Mouse (Mus musculus) liver, embryonic 14.5 days (tissue): ENCODE data around the gene Ubqln2. TPM values are rescaled to one million over a fixed set of nuclear protein-coding genes. Genes with fewer than 3 reads are reported as not detected.

Experiments used
- ATAC-seq: fragments of 200-750 bp; cut with Nextera tagmentation; 2 replicates; pipeline ENCODE4 v1.8.0; 2017; ENCODE audit warnings: moderate number of reproducible peaks, mild to moderate bottlenecking, moderate library complexity; ENCODE audit not compliant: insufficient read depth
- DNase-seq, 3 experiments: peaks; one replicate each; pipeline ENCODE4 v3.0.0-alpha.2; 2012 to 2013; ENCODE audit warnings: low read depth in 3 of 3, low spot score in 3 of 3
- H3K27ac ChIP-seq: fragments of 300-500 bp; sonication (generic); 2 replicates; pipeline ENCODE4 v1.5.1; 2014; ENCODE audit warnings: moderate library complexity, mild to moderate bottlenecking, control low read depth, inconsistent platforms
- H3K27me3 ChIP-seq: fragments of 300-500 bp; sonication (generic); 2 replicates; pipeline ENCODE4 v1.6.1; 2014; ENCODE audit warnings: mild to moderate bottlenecking, low read length, moderate library complexity; ENCODE audit not compliant: control insufficient read depth, insufficient read depth
- H3K36me3 ChIP-seq: fragments of 300-500 bp; sonication (generic); replicated peaks from 2 replicates; pipeline ENCODE4 v1.6.1; 2014; ENCODE audit warnings: low read depth; ENCODE audit not compliant: control insufficient read depth, insufficient read depth
- H3K4me1 ChIP-seq, 2 experiments: fragments of 200-500 bp in 1 of 2; fragments of 300-500 bp in 1 of 2; sonication (generic) in 1 of 2; replicated peaks; 2 replicates each; pipeline ENCODE4 v1.6.1; 2012 to 2014; ENCODE audit warnings: antibody characterized with exemption in 1 of 2, inconsistent platforms in 1 of 2, low read length in 1 of 2; ENCODE audit not compliant: control insufficient read depth in 2 of 2, insufficient read depth in 2 of 2
- H3K4me2 ChIP-seq: fragments of 300-500 bp; sonication (generic); 2 replicates; pipeline ENCODE4 v1.6.1; 2014; ENCODE audit warnings: low read depth, mild to moderate bottlenecking, control low read depth, moderate library complexity
- H3K4me3 ChIP-seq, 2 experiments: fragments of 200-500 bp in 1 of 2; fragments of 300-500 bp in 1 of 2; sonication (generic) in 1 of 2; 2 replicates each; pipeline ENCODE4 v1.5.1; 2012 to 2014; ENCODE audit warnings: low read depth in 2 of 2, low read length in 2 of 2, mild to moderate bottlenecking in 2 of 2, control low read depth in 1 of 2, inconsistent platforms in 1 of 2, moderate library complexity in 1 of 2; ENCODE audit not compliant: insufficient read depth in 1 of 2
- H3K9ac ChIP-seq: fragments of 300-500 bp; sonication (generic); replicated peaks from 2 replicates; pipeline ENCODE4 v1.6.1; 2014; ENCODE audit warnings: mild to moderate bottlenecking, control low read depth, moderate library complexity
- H3K9me3 ChIP-seq: fragments of 300-500 bp; sonication (generic); 2 replicates; pipeline ENCODE4 v1.6.1; 2016; ENCODE audit warnings: low read length, mixed read lengths; ENCODE audit not compliant: control insufficient read depth
- CTCF ChIP-seq: IDR thresholded peaks from 2 replicates; pipeline ENCODE4 v1.5.1; 2016; ENCODE audit warnings: antibody characterized with exemption, low read depth, control low read depth
- EP300 ChIP-seq: IDR thresholded peaks from 2 replicates; pipeline ENCODE4 v1.6.1; 2016; ENCODE audit warnings: antibody characterized with exemption, low read depth
- WGBS: fragments of 180-500 bp; shearing (Covaris S2); extraction: QIAGEN DNeasy Blood & Tissue Kit; methylation state at CpG from one replicate; pipeline ENCODE4 v1.1.7; 2014; ENCODE audit not compliant: insufficient replicate concordance; 5-methylcytosine and 5-hydroxymethylcytosine counted together
- polyA plus RNA-seq, 2 experiments: library from polyadenylated mRNA; depleted of rRNA in 1 of 2; stranded (reverse) in 1 of 2; unstranded in 1 of 2; fragments of >200 nt; fragmentation: Nextera tagmentation in 1 of 2; extraction: Ambion mirVana in 1 of 2; gene quantifications; 2 replicates each; pipeline versions ENCODE4 v1.2.1 to v1.2.3; 2012 to 2014

Gene Ubqln2
- 7.2 and 8.7 TPM in 2 replicates for polyA plus RNA-seq (2012; rRNA removed)
- polyA plus RNA-seq (2014; fragmentation: Nextera tagmentation; extraction: Ambion mirVana): 4.6 and 4.7 TPM in 2 replicates

DNA sequence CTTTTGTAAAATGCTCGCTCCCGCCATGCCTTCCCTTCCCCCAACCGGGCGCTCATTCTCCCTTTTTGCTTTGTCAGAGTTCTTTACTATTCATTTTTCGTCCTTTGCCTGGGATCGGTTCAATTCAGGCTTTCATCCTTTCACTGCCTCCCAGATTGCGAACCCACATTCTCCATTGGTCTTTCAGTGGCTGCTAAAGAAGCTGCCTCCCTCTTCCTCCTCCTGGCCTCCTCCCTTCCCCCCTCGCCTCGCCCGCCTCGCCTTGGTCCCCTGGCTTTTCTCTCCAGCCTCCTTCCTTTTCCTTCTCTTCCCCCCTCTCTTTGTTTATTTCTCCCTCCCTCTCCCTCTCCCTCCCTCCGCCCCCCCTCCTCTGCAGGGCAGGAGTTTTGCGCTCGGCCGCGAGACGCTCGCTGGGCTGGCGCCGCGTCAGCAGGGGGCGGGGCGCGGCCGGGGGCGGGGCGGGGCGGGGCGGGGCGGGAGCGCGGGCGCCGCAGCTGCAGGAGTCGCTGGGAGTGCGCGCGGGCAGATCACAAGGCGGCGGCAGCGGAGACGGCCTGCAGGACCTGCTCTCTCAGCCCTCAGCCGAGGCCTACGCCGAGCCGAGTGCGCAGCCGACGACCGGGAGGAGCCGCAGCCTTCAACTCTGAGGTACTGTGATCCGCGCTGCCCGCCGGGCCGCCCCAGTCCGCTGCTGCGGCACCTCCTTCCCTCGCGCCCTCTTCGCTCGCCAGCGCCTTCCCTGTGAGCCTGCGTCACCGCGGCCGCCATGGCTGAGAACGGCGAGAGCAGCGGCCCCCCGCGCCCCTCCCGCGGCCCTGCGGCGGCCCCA lies at the start of gene Ubqln2:
Ubqln2 (plus strand) TSS at position 540 of the 829 bp plus-strand sequence.
- Histone ChIP-seq H3K4me3 (peak within 1 kb of the TSS; percentile 73 to 93), H3K4me1 (no peaks in the 10 kb centered on the region), H3K9ac (peak within 1 kb of the TSS; percentile 71), H3K27me3 (no peaks in the 10 kb centered on the region), H3K4me2 (peak within 1 kb of the TSS; percentile 77), H3K27ac (peak within 1 kb of the TSS; percentile 60), H3K36me3 (no peaks in the 10 kb centered on the region), H3K9me3 (no peaks in the 10 kb centered on the region)
- ATAC-seq (peak; percentile 96), DNase-seq (peak in 2 of 3 experiments; percentile 48 to 50)
- TF ChIP-seq EP300: no peak
- TF ChIP-seq CTCF: no peak
- WGBS: 17% methylated on average over 35 of the region's 76 CpGs

DNA sequence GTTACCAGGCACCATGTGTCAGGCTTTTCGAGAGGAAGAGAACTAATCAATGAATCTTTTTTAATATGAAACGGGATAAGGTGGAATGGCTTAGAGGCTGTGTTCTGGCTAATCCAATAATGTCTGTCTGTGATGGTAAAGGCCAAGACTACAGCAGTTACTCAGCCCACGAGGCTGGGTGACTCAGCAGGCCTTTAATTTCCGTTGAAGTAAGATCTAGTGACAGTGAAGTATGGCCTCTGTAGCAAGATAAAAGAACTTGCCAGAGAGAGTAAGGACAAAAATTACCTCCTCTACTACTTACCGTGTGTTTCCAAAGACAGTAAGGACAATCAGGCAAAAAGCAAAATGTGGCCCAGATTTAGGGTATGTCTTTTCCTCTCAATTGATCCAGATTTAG lies 46.1 kb upstream of the Ubqln2 start:
- no peak for TF ChIP-seq CTCF
- TF ChIP-seq EP300: no peak
- H3K9ac ChIP-seq: no peak overlapping the region
- H3K4me3 ChIP-seq: no peak overlapping the region
- no peaks in the 10 kb centered on the region for H3K27me3 ChIP-seq
- DNase-seq: no peak
- no peaks in the 10 kb centered on the region for H3K9me3 ChIP-seq
- 35% methylated on average over 5 of the region's 5 CpGs for WGBS
- no peak overlapping the region for H3K27ac ChIP-seq
- H3K4me1 ChIP-seq: no peaks in the 10 kb centered on the region
- no peaks in the 10 kb centered on the region for H3K36me3 ChIP-seq
- no peak for ATAC-seq
- H3K4me2 ChIP-seq: no peak overlapping the region

DNA sequence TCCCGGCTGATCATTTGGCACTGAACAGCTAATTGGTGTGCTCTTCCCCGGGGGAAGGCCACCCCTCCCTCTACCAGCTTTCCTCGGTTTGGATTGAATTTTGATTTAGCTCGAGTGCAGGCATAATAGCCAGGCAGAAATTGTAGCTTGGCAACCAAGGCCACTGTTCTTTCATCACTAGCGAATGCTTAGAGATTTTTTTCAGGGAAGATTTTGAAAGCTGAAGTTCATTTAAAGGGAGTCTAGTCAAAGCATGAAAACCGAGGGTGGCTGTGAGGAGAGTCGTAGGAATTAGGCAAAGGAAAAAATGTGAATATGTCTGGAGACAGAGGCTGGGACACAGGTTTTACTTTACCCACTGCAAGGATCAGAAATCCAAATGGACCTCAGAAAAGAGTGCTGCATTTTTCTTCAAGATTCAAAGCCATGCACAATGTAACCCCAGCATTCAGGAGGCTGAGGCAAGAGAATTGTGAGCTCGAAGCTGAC lies 21.2 kb upstream of the Ubqln2 start:
- no peaks in the 10 kb centered on the region for H3K9me3 ChIP-seq
- no peaks in the 10 kb centered on the region for H3K27me3 ChIP-seq
- WGBS: 53% methylated on average over 8 of the region's 8 CpGs
- TF ChIP-seq CTCF: no peak
- no peak for TF ChIP-seq EP300
- H3K4me3 ChIP-seq: no peak overlapping the region
- H3K9ac ChIP-seq: no peak overlapping the region
- H3K27ac ChIP-seq: no peak overlapping the region
- no peaks in the 10 kb centered on the region for H3K4me1 ChIP-seq
- no peaks in the 10 kb centered on the region for H3K36me3 ChIP-seq
- DNase-seq: no peak
- H3K4me2 ChIP-seq: no peak overlapping the region
- no peak for ATAC-seq

DNA sequence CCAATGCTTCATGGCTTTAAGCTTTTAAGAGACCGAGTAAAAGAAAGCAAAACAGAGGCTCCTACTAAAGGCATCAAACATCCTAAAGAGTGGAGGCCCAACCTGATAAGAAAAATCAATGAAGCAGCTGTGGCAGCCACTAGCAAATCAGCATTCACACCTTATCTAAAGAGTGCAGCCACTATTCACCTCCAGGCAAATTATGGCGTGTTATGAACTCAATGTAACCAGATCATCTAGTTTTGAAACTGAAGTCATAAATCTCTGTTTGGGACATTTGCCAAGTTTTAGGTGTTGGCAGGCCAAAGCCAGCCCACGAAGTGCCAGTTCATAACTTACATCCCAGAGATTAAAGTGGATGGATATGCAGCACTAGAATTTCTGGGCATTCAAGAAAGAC lies 5.7 kb upstream of the Ubqln2 start:
- no peaks in the 10 kb centered on the region for H3K27me3 ChIP-seq
- TF ChIP-seq CTCF (no peak), EP300 (no peak)
- no peak for ATAC-seq
- no peak overlapping the region for H3K9ac ChIP-seq
- H3K9me3 ChIP-seq: no peaks in the 10 kb centered on the region
- H3K4me1 ChIP-seq: no peaks in the 10 kb centered on the region
- no peak overlapping the region for H3K4me2 ChIP-seq
- H3K4me3 ChIP-seq: no peak overlapping the region
- no peaks in the 10 kb centered on the region for H3K36me3 ChIP-seq
- 30% methylated on average over 3 of the region's 3 CpGs for WGBS
- DNase-seq: no peak
- no peak overlapping the region for H3K27ac ChIP-seq

DNA sequence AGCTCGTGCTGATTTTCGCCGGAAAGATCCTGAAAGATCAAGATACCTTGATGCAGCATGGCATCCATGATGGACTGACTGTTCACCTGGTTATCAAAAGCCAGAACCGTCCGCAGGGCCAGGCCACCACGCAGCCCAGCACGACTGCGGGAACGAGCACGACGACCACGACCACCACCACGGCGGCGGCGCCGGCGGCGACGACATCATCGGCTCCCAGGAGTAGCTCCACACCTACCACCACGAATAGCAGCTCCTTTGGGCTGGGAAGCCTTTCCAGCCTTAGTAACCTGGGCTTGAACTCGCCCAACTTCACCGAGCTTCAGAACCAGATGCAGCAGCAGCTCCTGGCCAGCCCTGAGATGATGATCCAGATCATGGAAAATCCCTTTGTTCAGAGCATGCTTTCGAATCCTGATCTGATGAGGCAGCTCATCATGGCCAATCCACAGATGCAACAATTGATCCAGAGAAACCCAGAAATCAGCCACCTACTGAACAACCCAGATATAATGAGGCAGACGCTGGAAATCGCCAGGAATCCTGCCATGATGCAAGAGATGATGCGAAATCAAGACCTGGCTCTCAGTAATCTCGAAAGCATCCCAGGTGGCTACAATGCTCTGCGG lies 752 bp downstream of the Ubqln2 start:
- Histone ChIP-seq H3K9ac (peak overlapping the region; percentile 71), H3K9me3 (no peaks in the 10 kb centered on the region), H3K4me1 (no peaks in the 10 kb centered on the region), H3K4me3 (peak overlapping the region; percentile 64 to 73), H3K36me3 (no peaks in the 10 kb centered on the region), H3K27me3 (no peaks in the 10 kb centered on the region), H3K4me2 (peak overlapping the region; percentile 77), H3K27ac (no peak overlapping the region)
- TF ChIP-seq CTCF (no peak), EP300 (no peak)
- peak; percentile 1; the same call in 1 of the 2 replicates for ATAC-seq
- WGBS: 18% methylated on average over 30 of the region's 30 CpGs
- no peak for DNase-seq
